Mouse (Mus musculus) neural tube, embryonic 13.5 days (tissue): ENCODE data around the gene Nbeal2. TPM values are rescaled to one million over a fixed set of nuclear protein-coding genes. Genes with fewer than 3 reads are reported as not detected.

Source experiments
- ATAC-seq: fragments of 200-750 bp; cut with Nextera tagmentation; 2 replicates; pipeline ENCODE4 v1.8.0; 2017; ENCODE audit warnings: low read depth, mild to moderate bottlenecking, moderate TSS enrichment, moderate library complexity
- H3K27ac ChIP-seq: fragments of 300-500 bp; sonication (generic); replicated peaks from 2 replicates; pipeline ENCODE4 v1.5.1; 2015; ENCODE audit warnings: moderate library complexity, mild to moderate bottlenecking, inconsistent platforms
- H3K27me3 ChIP-seq: fragments of 300-500 bp; sonication (generic); 2 replicates; pipeline ENCODE4 v1.6.1; 2015; ENCODE audit warnings: mild to moderate bottlenecking, inconsistent platforms
- H3K36me3 ChIP-seq: fragments of 300-500 bp; sonication (generic); 2 replicates; pipeline ENCODE4 v1.6.1; 2015; ENCODE audit warnings: mild to moderate bottlenecking, inconsistent platforms
- H3K4me1 ChIP-seq: fragments of 300-500 bp; sonication (generic); replicated peaks from 2 replicates; pipeline ENCODE4 v1.6.1; 2015; ENCODE audit warnings: inconsistent platforms
- H3K4me2 ChIP-seq: fragments of 300-500 bp; sonication (generic); 2 replicates; pipeline ENCODE4 v1.6.1; 2015; ENCODE audit warnings: inconsistent platforms, mild to moderate bottlenecking, moderate library complexity
- H3K4me3 ChIP-seq: fragments of 300-500 bp; sonication (generic); 2 replicates; pipeline ENCODE4 v1.5.1; 2015; ENCODE audit warnings: mild to moderate bottlenecking, inconsistent platforms
- H3K9ac ChIP-seq: fragments of 300-500 bp; sonication (generic); 2 replicates; pipeline ENCODE4 v1.6.1; 2015; ENCODE audit warnings: moderate library complexity, mild to moderate bottlenecking, inconsistent platforms
- H3K9me3 ChIP-seq: fragments of 300-500 bp; sonication (generic); 2 replicates; pipeline ENCODE4 v1.6.1; 2016; ENCODE audit warnings: inconsistent platforms
- WGBS: fragments of 180-500 bp; shearing (Covaris S2); methylation state at CpG from one replicate; pipeline ENCODE4 v1.1.7; 2015; 5-methylcytosine and 5-hydroxymethylcytosine counted together
- polyA plus RNA-seq: library from polyadenylated mRNA; unstranded; fragments of >200 nt; fragmentation: Nextera tagmentation; extraction: Ambion mirVana; gene quantifications from 2 replicates; pipeline ENCODE4 v1.2.1, GENCODE M21; 2015

The Nbeal2 gene
- polyA plus RNA-seq, 1 experiment from 2014 or later = 2.2 TPM

- no peaks in the 10 kb centered on the region for H3K27me3 ChIP-seq
- no peak overlapping the region for H3K4me2 ChIP-seq
- no peaks in the 10 kb centered on the region for H3K4me1 ChIP-seq
- H3K4me3 ChIP-seq = no peak overlapping the region
- H3K9me3 ChIP-seq = no peaks in the 10 kb centered on the region
- H3K9ac ChIP-seq = no peak overlapping the region
- WGBS = 86% methylated on average over 5 of the region's 5 CpGs
- no peak overlapping the region for H3K27ac ChIP-seq
- no peaks in the 10 kb centered on the region for H3K36me3 ChIP-seq
- no peak for ATAC-seq
Measured at GRCm38 (mm10) chr9:110641006-110641405, 13.0 kb downstream of the Nbeal2 start.

DNA sequence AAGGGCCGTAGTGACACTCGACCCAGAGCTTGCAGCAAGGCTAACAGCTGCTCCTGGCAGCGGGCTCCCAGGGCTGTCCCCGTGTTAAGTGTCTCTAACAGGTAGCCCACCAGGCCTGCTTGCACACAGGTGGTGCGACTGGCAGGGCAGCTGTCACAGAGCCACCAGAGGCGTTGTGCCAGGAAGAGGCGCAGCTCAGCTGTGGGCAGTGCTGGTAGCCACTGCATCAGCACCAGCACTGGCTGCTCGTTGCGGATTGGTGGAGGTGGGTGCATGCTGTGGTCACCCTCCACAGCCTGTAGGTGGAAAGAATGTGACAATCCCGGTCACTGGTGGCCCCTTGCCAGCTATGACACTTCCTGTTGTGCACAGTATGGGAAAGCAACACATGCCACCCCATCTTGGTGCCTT is 15.3 kb downstream of the Nbeal2 start:
- 83% methylated on average over 10 of the region's 10 CpGs for WGBS
- no peak overlapping the region for H3K4me3 ChIP-seq

DNA sequence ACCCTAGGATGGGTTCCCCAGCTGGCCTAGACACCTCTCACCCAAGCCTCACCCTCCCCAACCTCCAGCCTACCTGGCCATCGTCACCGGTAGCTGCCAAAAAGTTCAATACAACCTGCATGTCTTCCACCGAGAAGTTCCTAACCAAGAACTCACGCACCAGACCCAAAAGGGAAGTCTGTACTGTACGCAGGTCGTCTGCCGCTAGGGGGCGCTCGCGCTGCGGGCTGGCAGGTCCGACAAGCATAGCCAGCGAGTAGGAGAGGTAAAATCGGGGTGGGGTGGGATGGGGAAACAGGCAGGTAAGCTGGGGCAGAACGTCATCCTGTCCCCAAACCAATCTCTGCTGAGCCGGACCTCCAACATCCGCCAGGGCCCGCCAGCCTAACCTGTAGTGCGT is 18.7 kb downstream of the Nbeal2 start:
- 0 out of 2 replicates have a peak, but pooled peaks have one; percentile 8 for ATAC-seq
- peaks cover 24% of the 10 kb centered on the region for H3K27me3 ChIP-seq
- H3K9me3 ChIP-seq = no peaks in the 10 kb centered on the region
- H3K36me3 ChIP-seq = no peaks in the 10 kb centered on the region
- peaks cover 12% of the 10 kb centered on the region for H3K4me1 ChIP-seq
- no peak overlapping the region for H3K9ac ChIP-seq
- H3K27ac ChIP-seq = no peak overlapping the region
- WGBS = 8% methylated on average over 19 of the region's 19 CpGs
- no peak overlapping the region for H3K4me3 ChIP-seq
- no peak overlapping the region for H3K4me2 ChIP-seq

More for the DNA sequence above, 15.3 kb downstream of the Nbeal2 start:
- H3K27me3 ChIP-seq = 0 out of 2 replicates have a peak, but pooled peaks cover 3% of the 10 kb centered on the region
- no peaks in the 10 kb centered on the region for H3K9me3 ChIP-seq
- no peak for ATAC-seq
- no peak overlapping the region for H3K4me2 ChIP-seq
- no peak overlapping the region for H3K27ac ChIP-seq
- no peak overlapping the region for H3K9ac ChIP-seq
- H3K4me1 ChIP-seq = no peaks in the 10 kb centered on the region; the same call in 1 of the 2 replicates
- no peaks in the 10 kb centered on the region for H3K36me3 ChIP-seq

DNA sequence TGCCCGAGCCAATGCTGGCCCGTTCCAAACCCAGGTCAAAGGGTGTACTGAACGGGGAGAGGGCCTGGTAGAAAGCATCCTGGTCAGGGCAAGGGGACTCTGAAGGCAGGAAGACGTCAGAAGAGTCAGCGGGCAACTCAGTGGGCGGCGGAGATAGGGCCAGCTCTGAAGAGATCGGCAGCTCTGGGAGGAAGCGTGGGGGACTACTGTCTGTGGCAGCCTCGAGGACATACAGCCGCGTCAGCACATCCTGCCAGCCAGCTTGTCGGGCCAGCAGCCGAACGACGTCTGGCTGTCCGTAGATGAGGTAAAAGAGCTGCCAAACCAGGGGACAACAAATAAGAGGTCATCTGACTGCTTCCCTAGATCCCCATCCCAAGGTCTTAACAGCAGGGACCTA is 20.1 kb downstream of the Nbeal2 start:
- H3K9ac ChIP-seq = no peak overlapping the region
- peaks cover 12% of the 10 kb centered on the region for H3K4me1 ChIP-seq
- peaks cover 24% of the 10 kb centered on the region for H3K27me3 ChIP-seq
- WGBS = 86% methylated on average over 17 of the region's 17 CpGs
- H3K4me2 ChIP-seq = no peak overlapping the region
- H3K36me3 ChIP-seq = no peaks in the 10 kb centered on the region
- no peaks in the 10 kb centered on the region for H3K9me3 ChIP-seq
- no peak overlapping the region for H3K4me3 ChIP-seq
- H3K27ac ChIP-seq = no peak overlapping the region
- ATAC-seq = no peak

DNA sequence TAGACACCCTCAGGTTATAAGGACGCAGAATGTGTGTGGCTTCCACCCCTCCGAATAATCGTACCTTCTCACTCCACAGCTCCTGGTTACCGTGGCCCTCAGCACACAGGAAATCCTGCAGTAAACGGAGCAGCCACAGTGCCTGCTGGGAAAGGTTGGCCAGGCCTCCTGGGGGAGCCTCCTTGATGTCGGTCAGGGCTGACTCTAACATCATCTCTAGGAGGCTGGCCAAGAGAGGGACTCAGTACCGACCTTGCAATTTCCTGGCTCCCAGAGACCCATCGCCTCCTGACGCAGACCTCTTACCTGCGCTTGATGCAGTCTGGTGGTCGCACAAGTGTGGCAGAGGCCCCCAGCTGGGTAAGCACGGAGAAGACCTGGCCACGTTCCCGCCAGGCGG is 21.3 kb downstream of the Nbeal2 start:
- 83% methylated on average over 15 of the region's 15 CpGs for WGBS
- Histone ChIP-seq H3K9ac (no peak overlapping the region), H3K4me2 (no peak overlapping the region), H3K36me3 (no peaks in the 10 kb centered on the region), H3K4me1 (peaks cover 12% of the 10 kb centered on the region), H3K27ac (no peak overlapping the region), H3K4me3 (no peak overlapping the region), H3K9me3 (no peaks in the 10 kb centered on the region), H3K27me3 (peaks cover 24% of the 10 kb centered on the region)
- no peak for ATAC-seq

DNA sequence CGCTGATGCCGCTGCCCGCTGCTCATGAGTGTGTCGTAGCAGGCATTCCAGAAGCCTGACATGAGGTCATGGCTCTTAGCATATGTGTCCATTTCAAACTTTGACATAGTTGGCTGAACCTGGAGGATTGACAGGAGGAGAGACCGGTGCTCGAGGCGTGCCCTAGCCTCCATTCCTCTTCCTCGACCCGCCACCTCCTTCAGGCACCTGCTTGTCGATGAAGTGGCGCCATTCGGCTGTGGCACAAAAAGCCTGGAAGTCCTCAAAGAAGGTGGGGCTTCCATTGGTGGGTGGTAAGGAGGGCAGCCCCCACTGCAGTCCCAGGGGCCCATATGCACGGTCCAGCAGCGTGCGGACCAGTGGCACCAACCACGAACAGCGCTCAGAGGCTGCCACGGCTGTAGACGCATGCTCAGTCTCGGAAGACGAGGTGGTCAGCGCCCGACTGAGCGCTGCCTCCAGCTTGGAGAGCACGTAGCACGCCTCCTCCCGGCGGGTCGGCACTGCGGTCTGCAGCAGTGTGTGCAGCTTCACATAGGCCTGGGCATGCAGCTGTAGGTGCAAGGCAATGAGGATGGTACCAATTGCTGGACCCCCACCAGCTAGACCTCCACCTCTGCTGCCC is 22.2 kb downstream of the Nbeal2 start:
- peak overlapping the region; percentile 57 for H3K4me2 ChIP-seq
- H3K4me3 ChIP-seq = peak overlapping the region; percentile 33
- H3K27ac ChIP-seq = no peak overlapping the region
- H3K4me1 ChIP-seq = peaks cover 12% of the 10 kb centered on the region
- WGBS = 13% methylated on average over 30 of the region's 30 CpGs
- H3K9ac ChIP-seq = peak overlapping the region; percentile 56
- H3K27me3 ChIP-seq = peaks cover 24% of the 10 kb centered on the region
- peak; percentile 60 for ATAC-seq
- no peaks in the 10 kb centered on the region for H3K9me3 ChIP-seq
- H3K36me3 ChIP-seq = 0 out of 2 replicates have a peak, but pooled peaks cover 4% of the 10 kb centered on the region

DNA sequence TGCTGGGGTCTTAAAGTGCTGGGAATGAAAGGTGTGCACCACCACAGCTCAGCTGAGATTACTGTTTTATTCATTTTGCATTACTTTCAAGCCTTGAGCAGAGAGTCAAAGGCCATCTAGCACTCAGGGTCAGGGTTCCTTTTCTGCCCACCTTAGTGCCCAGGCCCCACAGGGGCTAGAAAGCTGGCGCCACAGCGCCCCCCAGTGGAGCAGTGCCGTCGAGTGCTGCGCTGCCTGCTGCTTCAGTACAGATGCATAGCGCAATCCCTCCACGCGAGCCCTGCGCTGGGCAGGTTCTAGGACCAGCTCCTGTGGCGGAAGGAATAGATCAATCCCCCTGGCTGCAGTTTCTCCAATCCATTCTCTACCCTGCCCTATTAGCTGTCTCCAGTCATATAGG is 22.8 kb downstream of the Nbeal2 start:
- peak overlapping the region; percentile 33 for H3K4me3 ChIP-seq
- WGBS = 9% methylated on average over 10 of the region's 10 CpGs
- no peak overlapping the region for H3K27ac ChIP-seq
- 0 out of 2 replicates have a peak, but pooled peaks cover 5% of the 10 kb centered on the region for H3K36me3 ChIP-seq
- peaks cover 24% of the 10 kb centered on the region for H3K27me3 ChIP-seq
- H3K9ac ChIP-seq = peak overlapping the region; percentile 56
- peaks cover 12% of the 10 kb centered on the region for H3K4me1 ChIP-seq
- H3K4me2 ChIP-seq = peak overlapping the region; percentile 57
- ATAC-seq = 0 out of 2 replicates have a peak, but pooled peaks have one; percentile 21
- no peaks in the 10 kb centered on the region for H3K9me3 ChIP-seq

GRCm38 (mm10) chr9:110630171-110630570 is 23.8 kb downstream of the Nbeal2 start:
- Histone ChIP-seq H3K9me3 (no peaks in the 10 kb centered on the region), H3K27me3 (peaks cover 21% of the 10 kb centered on the region), H3K4me1 (peaks cover 20% of the 10 kb centered on the region), H3K9ac (no peak overlapping the region), H3K4me2 (no peak overlapping the region), H3K36me3 (0 out of 2 replicates have a peak, but pooled peaks cover 5% of the 10 kb centered on the region), H3K4me3 (no peak overlapping the region), H3K27ac (no peak overlapping the region)
- ATAC-seq = no peak
- 93% methylated on average over 15 of the region's 15 CpGs for WGBS

DNA sequence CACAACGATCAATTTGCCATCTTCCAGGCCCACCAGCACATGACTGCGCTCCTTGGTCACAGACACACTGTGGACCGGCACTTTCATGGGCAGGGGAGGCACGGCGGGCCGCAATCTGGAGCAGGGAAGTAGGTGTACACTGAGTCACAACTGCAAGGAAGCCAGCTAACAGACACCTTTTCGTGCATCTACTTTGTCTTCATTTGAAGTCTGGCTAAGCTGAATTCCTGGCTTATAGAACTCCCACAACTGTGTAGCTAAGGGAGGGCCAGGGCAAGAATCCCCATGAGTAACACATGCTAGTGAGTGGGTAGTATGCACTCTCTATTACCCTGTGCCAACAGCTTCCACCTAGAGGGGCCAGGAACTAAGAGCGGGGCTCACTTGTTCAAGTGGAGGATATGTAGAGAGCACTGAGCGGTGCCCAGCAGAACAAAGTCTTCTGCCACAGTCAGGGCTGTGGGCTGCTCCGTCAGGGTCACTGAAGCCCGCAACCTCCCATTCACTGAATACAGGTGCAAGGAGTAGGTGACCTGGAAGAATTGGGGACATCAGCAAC is 28.5 kb downstream of the Nbeal2 start:
- no peaks in the 10 kb centered on the region for H3K9me3 ChIP-seq
- peak overlapping the region; percentile 88 for H3K27ac ChIP-seq
- no peaks in the 10 kb centered on the region for H3K27me3 ChIP-seq
- H3K36me3 ChIP-seq = peaks cover 27% of the 10 kb centered on the region
- peak; percentile 10; the same call in 1 of the 2 replicates for ATAC-seq
- WGBS = 62% methylated on average over 11 of the region's 11 CpGs
- H3K9ac ChIP-seq = peak overlapping the region; percentile 78
- H3K4me3 ChIP-seq = peak overlapping the region; percentile 53
- H3K4me2 ChIP-seq = peak overlapping the region; percentile 97
- peaks cover 27% of the 10 kb centered on the region for H3K4me1 ChIP-seq

DNA sequence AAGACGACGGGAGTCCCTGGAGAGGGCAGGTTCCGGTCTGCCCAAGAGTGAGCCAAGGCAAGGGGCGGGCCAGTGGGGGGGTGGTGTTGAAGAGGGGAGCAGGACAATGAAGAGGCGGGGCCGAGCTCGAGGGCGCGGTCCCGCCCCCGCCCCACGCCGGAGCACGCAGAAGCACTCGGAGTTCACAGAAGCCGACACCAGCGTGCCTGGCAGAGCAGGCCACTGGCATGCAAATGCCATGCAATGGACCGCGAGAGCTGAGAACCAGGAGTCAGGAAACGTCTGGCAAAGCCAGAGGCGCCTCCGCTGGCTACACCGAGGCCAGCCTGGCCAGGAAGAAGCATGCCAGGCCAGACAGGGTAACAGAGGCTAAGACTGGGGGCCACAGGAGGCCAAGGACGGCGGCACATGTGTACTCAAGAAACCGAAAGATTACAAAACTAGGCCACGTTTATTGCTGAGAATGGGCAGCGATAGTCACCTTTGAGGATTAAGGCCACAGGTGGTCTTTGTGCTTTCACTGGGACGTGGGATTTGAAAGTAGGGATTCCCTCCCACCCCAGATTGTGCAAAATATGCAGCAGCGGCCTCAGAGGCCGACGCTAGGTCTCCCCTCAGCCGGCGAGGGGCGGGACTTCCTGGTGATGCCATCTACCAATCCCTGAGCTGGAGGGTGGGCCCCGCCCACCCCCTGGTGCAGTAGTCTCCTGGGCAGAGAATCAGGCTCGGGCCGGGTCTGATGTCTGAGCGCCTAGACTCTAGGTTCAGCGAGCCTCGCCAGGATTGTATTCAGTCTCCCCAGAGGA is 29.4 kb downstream of the Nbeal2 start, which contains the start of gene Nradd:
Gene Nradd (minus strand): TSS at position 92 of the 806 bp plus-strand sequence.
- under 1% methylated on average over 41 of the region's 41 CpGs for WGBS
- H3K36me3 ChIP-seq = peaks cover 36% of the 10 kb centered on the region
- peak within 1 kb of the TSS; percentile 88 for H3K27ac ChIP-seq
- no peaks in the 10 kb centered on the region for H3K9me3 ChIP-seq
- ATAC-seq = peak; percentile 95
- peak within 1 kb of the TSS; percentile 78 for H3K9ac ChIP-seq
- H3K4me2 ChIP-seq = peak within 1 kb of the TSS; percentile 97
- peaks cover 27% of the 10 kb centered on the region for H3K4me1 ChIP-seq
- no peaks in the 10 kb centered on the region for H3K27me3 ChIP-seq
- H3K4me3 ChIP-seq = peak within 1 kb of the TSS; percentile 53

- Histone ChIP-seq H3K27me3 (no peaks in the 10 kb centered on the region), H3K4me1 (peaks cover 27% of the 10 kb centered on the region), H3K9me3 (no peaks in the 10 kb centered on the region), H3K36me3 (peaks cover 45% of the 10 kb centered on the region), H3K9ac (peak overlapping the region; percentile 78), H3K27ac (peak overlapping the region; percentile 88), H3K4me2 (peak overlapping the region; percentile 97), H3K4me3 (peak overlapping the region; percentile 53)
- ATAC-seq = no peak
- WGBS = 40% methylated on average over 8 of the region's 8 CpGs
Measured at GRCm38 (mm10) chr9:110623416-110624195, 30.4 kb downstream of the Nbeal2 start.
